ENCODE assay signal across 8 mouse cellular contexts in the genomic region with DNA sequence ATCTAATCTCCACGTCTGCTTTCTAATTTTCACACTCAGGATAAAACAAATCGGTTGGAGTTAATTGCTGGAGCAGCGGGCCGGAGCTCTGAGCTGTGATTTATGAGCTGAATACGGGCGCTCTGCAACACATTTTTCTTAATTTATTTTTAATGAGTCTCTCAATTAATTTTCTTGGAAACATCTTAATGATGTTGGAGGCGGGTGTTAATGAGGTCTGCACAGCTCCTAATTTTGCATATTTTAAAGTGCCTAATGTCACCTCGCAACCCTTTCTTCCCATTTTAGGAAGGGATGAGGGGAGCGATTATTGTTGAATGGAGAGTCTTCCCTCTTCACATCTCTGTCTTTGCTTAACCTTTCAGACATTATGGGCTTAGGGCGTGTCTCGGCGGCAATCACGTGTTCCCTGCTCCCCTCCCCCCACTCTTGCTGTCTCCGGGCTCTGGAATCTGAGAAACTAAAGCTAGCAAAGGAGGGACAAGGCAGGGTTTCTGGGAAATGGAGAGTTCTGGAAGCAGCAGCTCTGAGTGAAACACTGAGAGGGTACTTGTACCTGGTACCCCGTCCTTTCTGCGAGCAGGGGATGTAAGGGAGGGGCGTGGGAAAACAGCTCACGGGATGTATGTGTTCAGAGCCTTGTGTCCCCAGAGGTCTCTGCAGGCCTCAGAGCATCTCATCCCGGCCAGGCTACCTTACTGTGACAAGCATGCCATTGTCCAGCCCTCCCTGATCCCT. TPM values are rescaled to one million over a fixed set of nuclear protein-coding genes. Genes with fewer than 3 reads are reported as not detected.
DNase-seq lines count a peak whose midpoint lies in the region; ATAC-seq and TF ChIP-seq lines count a peak whose summit lies in the region.

No protein-coding gene starts in this region.

- peak overlapping the region; percentile 27; the same call in 1 of the 2 replicates for H3K9ac ChIP-seq in forebrain, embryonic 12.5 days
- H3K9ac ChIP-seq in kidney, postnatal 0 days (ENCODE audit: low read depth, low read length), result no peak overlapping the region
- peak overlapping the region; percentile 51 for H3K9ac ChIP-seq in midbrain, embryonic 13.5 days (replicated peaks)

- H3K36me3 ChIP-seq in heart, embryonic 10.5 days, result no peaks in the 10 kb centered on the region
- H3K36me3 ChIP-seq in forebrain, embryonic 12.5 days (replicated peaks), result no peaks in the 10 kb centered on the region
- no peaks in the 10 kb centered on the region for H3K36me3 ChIP-seq in kidney, postnatal 0 days (ENCODE audit: insufficient read depth, low read length)
- H3K36me3 ChIP-seq in midbrain, embryonic 13.5 days, result no peaks in the 10 kb centered on the region
- H3K36me3 ChIP-seq in thymus, adult 2 months (ENCODE audit: control insufficient read depth, insufficient read depth, low read length), result no peaks in the 10 kb centered on the region

- peak overlapping the region; percentile 43 for H3K4me2 ChIP-seq in forebrain, embryonic 12.5 days
- peak overlapping the region; percentile 44 for H3K4me2 ChIP-seq in kidney, postnatal 0 days (ENCODE audit: low read length)
- peak overlapping the region; percentile 42 for H3K4me2 ChIP-seq in midbrain, embryonic 13.5 days (replicated peaks)

- 64% methylated on average over 19 of the region's 19 CpGs for WGBS in heart, embryonic 10.5 days
- 10% methylated on average over 19 of the region's 19 CpGs for WGBS in forebrain, embryonic 12.5 days
- WGBS in kidney, postnatal 0 days, result 32% methylated on average over 19 of the region's 19 CpGs
- WGBS in midbrain, embryonic 13.5 days, result 12% methylated on average over 19 of the region's 19 CpGs
- WGBS in thymus, adult 2 months, result 83% methylated on average over 19 of the region's 19 CpGs

- H3K4me3 ChIP-seq in heart, embryonic 10.5 days, result no peak overlapping the region
- peak overlapping the region; percentile 11; the same call in 1 of the 2 replicates for H3K4me3 ChIP-seq in forebrain, embryonic 12.5 days (replicated peaks)
- H3K4me3 ChIP-seq in kidney, postnatal 0 days (replicated peaks; ENCODE audit: low read depth, low read length), result peak overlapping the region; percentile 16; the same call in 1 of the 2 replicates
- peak overlapping the region; percentile 0; the same call in 1 of the 2 replicates for H3K4me3 ChIP-seq in midbrain, embryonic 13.5 days (replicated peaks)
- no peak overlapping the region for H3K4me3 ChIP-seq in thymus, adult 2 months (ENCODE audit: control insufficient read depth, insufficient read depth, low read length)

- no peak for TF ChIP-seq POLR2A in thymus, adult 2 months (IDR thresholded peaks at IDR 0.05; ENCODE audit: control insufficient read depth, extremely low read depth, insufficient read depth, low read length, poor library complexity)

- no peak for TF ChIP-seq CTCF in kidney, postnatal 0 days (IDR thresholded peaks at IDR 0.05; ENCODE audit: low read depth)
- TF ChIP-seq CTCF in thymus, adult 2 months (IDR thresholded peaks at IDR 0.05; ENCODE audit: borderline replicate concordance, control insufficient read depth, extremely low read depth, insufficient read depth, low read length, poor library complexity), result no peak

- ATAC-seq in forebrain, embryonic 12.5 days (ENCODE audit: low FRiP score), result peak; percentile 91
- no peak for ATAC-seq in kidney, postnatal 0 days (replicated peaks; ENCODE audit: low FRiP score, low read depth)
- ATAC-seq in midbrain, embryonic 13.5 days, result peak; percentile 90

- H3K27me3 ChIP-seq in heart, embryonic 10.5 days (ENCODE audit: insufficient read depth, poor library complexity, severe bottlenecking), result no peaks in the 10 kb centered on the region
- peaks cover 9% of the 10 kb centered on the region; the same call in 1 of the 2 replicates for H3K27me3 ChIP-seq in forebrain, embryonic 12.5 days
- H3K27me3 ChIP-seq in kidney, postnatal 0 days (ENCODE audit: insufficient read depth, low read length), result no peaks in the 10 kb centered on the region
- H3K27me3 ChIP-seq in midbrain, embryonic 13.5 days, result no peaks in the 10 kb centered on the region
- H3K27me3 ChIP-seq in thymus, adult 2 months (ENCODE audit: control insufficient read depth, insufficient read depth, low read length), result no peaks in the 10 kb centered on the region

- DNase-seq in heart, embryonic 10.5 days (ENCODE audit: low spot score), result peak; percentile 39
- DNase-seq in heart, adult 9 months (ENCODE audit: low spot score in 2 of 2), result no peak
- peak; percentile 79 for DNase-seq in MN1 (ENCODE audit: low spot score)
- DNase-seq in kidney, postnatal 0 days (ENCODE audit: low spot score), result peak; percentile 76
- DNase-seq in thymus, adult 2 months, result no peak
- no peak for DNase-seq in cerebellum, adult 9-11 months

- no peak overlapping the region for H3K27ac ChIP-seq in heart, embryonic 10.5 days
- peak overlapping the region; percentile 85 for H3K27ac ChIP-seq in forebrain, embryonic 12.5 days
- no peak overlapping the region for H3K27ac ChIP-seq in kidney, postnatal 0 days
- H3K27ac ChIP-seq in midbrain, embryonic 13.5 days, result peak overlapping the region; percentile 90
- no peak overlapping the region for H3K27ac ChIP-seq in thymus, adult 2 months (ENCODE audit: control insufficient read depth, insufficient read depth, low read length)

- H3K9me3 ChIP-seq in heart, embryonic 10.5 days, result no peaks in the 10 kb centered on the region
- no peaks in the 10 kb centered on the region for H3K9me3 ChIP-seq in forebrain, embryonic 12.5 days
- no peaks in the 10 kb centered on the region for H3K9me3 ChIP-seq in kidney, postnatal 0 days (replicated peaks; ENCODE audit: low read length)
- no peaks in the 10 kb centered on the region for H3K9me3 ChIP-seq in midbrain, embryonic 13.5 days

- peaks cover 4% of the 10 kb centered on the region; the same call in 1 of the 2 replicates for H3K4me1 ChIP-seq in heart, embryonic 10.5 days
- peaks cover 10% of the 10 kb centered on the region for H3K4me1 ChIP-seq in forebrain, embryonic 12.5 days
- no peaks in the 10 kb centered on the region for H3K4me1 ChIP-seq in kidney, postnatal 0 days (replicated peaks; ENCODE audit: insufficient read depth, low read length)
- H3K4me1 ChIP-seq in midbrain, embryonic 13.5 days (replicated peaks), result peaks cover 8% of the 10 kb centered on the region
- H3K4me1 ChIP-seq in thymus, adult 2 months (replicated peaks; ENCODE audit: control insufficient read depth, insufficient read depth, low read length), result no peaks in the 10 kb centered on the region

RNA-seq across cellular contexts. Expression of a gene that starts 56.8 kb away (rescaled TPM):
- polyA plus RNA-seq in heart, embryonic 10.5 days (2016; fragmentation: Nextera tagmentation; extraction: Ambion mirVana), result 0.08 and 0.15 TPM in 2 replicates
- polyA plus RNA-seq in forebrain, embryonic 12.5 days (2016; fragmentation: Nextera tagmentation; extraction: Ambion mirVana), result 0.28 and 0.40 TPM in 2 replicates
- polyA plus RNA-seq in kidney, postnatal 0 days (2015; fragmentation: Nextera tagmentation; extraction: Ambion mirVana), result 0.14 and 0.21 TPM in 2 replicates
- polyA plus RNA-seq in midbrain, embryonic 13.5 days (2015; fragmentation: Nextera tagmentation; extraction: Ambion mirVana), result 1.8 and 2.5 TPM in 2 replicates
- not detected in 2 replicates for polyA plus RNA-seq in thymus, adult 2 months (2012; rRNA removed)

Comparison
In these comparisons a context has a peak if more than half of its experiments do, and no peak if none do; other contexts are left out.
1. DNase-seq: peak in heart, embryonic 10.5 days (single experiment), MN1 (single experiment) and kidney, postnatal 0 days (single experiment); none in heart, adult 9 months (0 of 2), thymus, adult 2 months (single experiment) and cerebellum, adult 9-11 months (single experiment).
2. H3K27ac ChIP-seq: peak in forebrain, embryonic 12.5 days (single experiment) and midbrain, embryonic 13.5 days (single experiment); none in heart, embryonic 10.5 days (single experiment), kidney, postnatal 0 days (single experiment) and thymus, adult 2 months (single experiment).
3. H3K4me3 ChIP-seq: peak in forebrain, embryonic 12.5 days (single experiment), kidney, postnatal 0 days (single experiment) and midbrain, embryonic 13.5 days (single experiment); none in heart, embryonic 10.5 days (single experiment) and thymus, adult 2 months (single experiment).
4. Peak in every context shown above with its lines, with median percentiles within 50 percentile points of each other: H3K4me2 ChIP-seq.